Mouse (Mus musculus): Measurements from ENCODE around the gene 4430402I18Rik. TPM values are rescaled to one million over a fixed set of nuclear protein-coding genes. Genes with fewer than 3 reads are reported as not detected.

The 4430402I18Rik gene
- total and polyA plus RNA-seq, 3 experiments: 0.14 to 0.51 (median 0.15) TPM

DNA sequence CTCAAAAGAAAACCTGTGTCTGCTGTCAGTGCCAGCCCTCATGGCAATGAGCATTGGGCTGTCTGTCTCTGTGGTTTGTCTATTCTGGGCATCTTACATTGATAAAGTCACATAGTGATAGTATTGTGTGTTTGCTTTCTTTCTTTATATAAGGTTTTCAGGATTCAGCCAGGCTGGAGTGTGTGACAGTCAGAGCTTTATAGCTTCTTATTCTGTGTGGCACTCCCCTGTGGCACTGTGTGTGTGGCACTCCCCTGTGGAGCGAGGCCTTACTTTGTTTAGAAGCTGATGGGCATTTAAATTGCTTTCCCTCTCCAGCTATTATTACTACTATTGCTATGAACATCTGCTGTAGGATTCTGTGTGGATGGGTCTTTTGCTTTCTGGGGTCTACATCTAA is 102.1 kb downstream of the 4430402I18Rik start:
- no peak for DNase-seq (ENCODE audit: extremely low read depth)
- H3K4me2 ChIP-seq (ENCODE audit: insufficient read depth, low read depth, poor library complexity, severe bottlenecking): no peak overlapping the region
- peaks cover 12 to 15% of the 10 kb centered on the region in 2 experiments for H3K4me1 ChIP-seq (ENCODE audit: control insufficient read depth in 1 of 2, insufficient read depth in 2 of 2)
- in situ Hi-C loops (cut with MboI; ENCODE audit: low pct_ligation_motif_present, low pct_unique_long_range_greater_than_20kb, low sequenced_read_pairs): no loop called here
- TF ChIP-seq ZNF384 (IDR thresholded peaks at IDR 0.05; ENCODE audit: low read depth, low read length): no peak
- no peak for TF ChIP-seq RCOR1 (conservative IDR thresholded peaks at IDR 0.05; ENCODE audit: low read depth, low read length)
- no peak for TF ChIP-seq ETS1 (conservative IDR thresholded peaks at IDR 0.05; ENCODE audit: low read depth, low read length)
- no peak for TF ChIP-seq SIN3A (IDR thresholded peaks at IDR 0.05; ENCODE audit: low read length)
- TF ChIP-seq KAT2A (IDR thresholded peaks at IDR 0.05; ENCODE audit: insufficient replicate concordance, low read length): no peak
- no peak for TF ChIP-seq CHD1 (IDR thresholded peaks at IDR 0.05; ENCODE audit: low read depth, low read length)
- no peak for TF ChIP-seq MXI1 (IDR thresholded peaks at IDR 0.05; ENCODE audit: low read depth, low read length)
- TF ChIP-seq TCF12 (IDR thresholded peaks at IDR 0.05; ENCODE audit: low read depth, low read length): no peak
- TF ChIP-seq POLR2A (IDR thresholded peaks at IDR 0.05; ENCODE audit: low read depth, low read length): no peak
- TF ChIP-seq UBTF (IDR thresholded peaks at IDR 0.05; ENCODE audit: low read depth, low read length): no peak
- H3K79me2 ChIP-seq (replicated peaks; ENCODE audit: control insufficient read depth, extremely low read depth, insufficient read depth, poor library complexity, severe bottlenecking): no peaks in the 10 kb centered on the region
- dilution Hi-C loops (cut with MboI; ENCODE audit: extremely low pct_ligation_motif_present, extremely low pct_unique_long_range_greater_than_20kb, low sequenced_read_pairs): no loop called here
- no peaks in the 10 kb centered on the region for H3K9me3 ChIP-seq (replicated peaks; ENCODE audit: low read length)
- no peak overlapping the region for H3K9ac ChIP-seq (ENCODE audit: insufficient read depth, low read depth)
- H3K36me3 ChIP-seq (replicated peaks in 1 of 2; ENCODE audit: control insufficient read depth in 1 of 2, insufficient read depth in 1 of 2, low read length in 1 of 2): no peaks in the 10 kb centered on the region
- H3K4me3 ChIP-seq (replicated peaks in 1 of 3; ENCODE audit: low read depth in 2 of 3, low read length in 2 of 3, poor library complexity in 1 of 3): no peak overlapping the region
- no peak overlapping the region for H3K27ac ChIP-seq (ENCODE audit: insufficient read depth, low read depth)
- H3K27me3 ChIP-seq (replicated peaks): no peaks in the 10 kb centered on the region

DNA sequence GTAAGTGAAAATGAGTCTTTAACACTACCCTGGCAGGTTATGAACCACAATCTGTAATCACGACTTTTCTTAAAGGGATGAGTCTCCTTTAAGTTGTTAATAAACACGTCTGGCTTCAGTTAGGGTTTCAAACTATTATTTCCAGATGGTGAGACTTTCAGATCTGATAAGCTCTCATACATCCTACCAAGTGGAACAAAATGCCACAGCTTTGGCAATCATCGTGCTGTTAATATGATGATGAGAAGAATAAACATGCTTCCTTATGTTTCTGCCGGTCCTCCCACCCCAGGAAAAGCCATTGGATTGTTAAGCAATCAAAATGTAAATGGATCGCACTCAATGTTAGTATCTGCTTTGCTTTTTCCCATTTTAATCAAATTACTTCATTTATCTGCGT is 102.6 kb downstream of the 4430402I18Rik start:
- no peaks in the 10 kb centered on the region for H3K9me3 ChIP-seq (replicated peaks; ENCODE audit: low read length)
- no peak overlapping the region for H3K27ac ChIP-seq (ENCODE audit: insufficient read depth, low read depth)
- H3K36me3 ChIP-seq (replicated peaks in 1 of 2; ENCODE audit: control insufficient read depth in 1 of 2, insufficient read depth in 1 of 2, low read length in 1 of 2): no peaks in the 10 kb centered on the region
- H3K79me2 ChIP-seq (replicated peaks; ENCODE audit: control insufficient read depth, extremely low read depth, insufficient read depth, poor library complexity, severe bottlenecking): no peaks in the 10 kb centered on the region
- H3K9ac ChIP-seq (ENCODE audit: insufficient read depth, low read depth): no peak overlapping the region
- H3K4me1 ChIP-seq (ENCODE audit: control insufficient read depth in 1 of 2, insufficient read depth in 2 of 2): peaks cover 13 to 14% of the 10 kb centered on the region in 2 experiments
- H3K4me3 ChIP-seq (replicated peaks in 1 of 3; ENCODE audit: low read depth in 2 of 3, low read length in 2 of 3, poor library complexity in 1 of 3): no peak overlapping the region
- TF ChIP-seq MXI1 (IDR thresholded peaks at IDR 0.05; ENCODE audit: low read depth, low read length) (no peak), ETS1 (conservative IDR thresholded peaks at IDR 0.05; ENCODE audit: low read depth, low read length) (no peak), CHD1 (IDR thresholded peaks at IDR 0.05; ENCODE audit: low read depth, low read length) (no peak)
- in situ Hi-C loops (cut with MboI; ENCODE audit: low pct_ligation_motif_present, low pct_unique_long_range_greater_than_20kb, low sequenced_read_pairs) (no loop called here), dilution Hi-C loops (cut with MboI; ENCODE audit: extremely low pct_ligation_motif_present, extremely low pct_unique_long_range_greater_than_20kb, low sequenced_read_pairs) (no loop called here)
- no peaks in the 10 kb centered on the region for H3K27me3 ChIP-seq (replicated peaks)
- H3K4me2 ChIP-seq (ENCODE audit: insufficient read depth, low read depth, poor library complexity, severe bottlenecking): no peak overlapping the region
- no peak for DNase-seq (ENCODE audit: extremely low read depth)

DNA sequence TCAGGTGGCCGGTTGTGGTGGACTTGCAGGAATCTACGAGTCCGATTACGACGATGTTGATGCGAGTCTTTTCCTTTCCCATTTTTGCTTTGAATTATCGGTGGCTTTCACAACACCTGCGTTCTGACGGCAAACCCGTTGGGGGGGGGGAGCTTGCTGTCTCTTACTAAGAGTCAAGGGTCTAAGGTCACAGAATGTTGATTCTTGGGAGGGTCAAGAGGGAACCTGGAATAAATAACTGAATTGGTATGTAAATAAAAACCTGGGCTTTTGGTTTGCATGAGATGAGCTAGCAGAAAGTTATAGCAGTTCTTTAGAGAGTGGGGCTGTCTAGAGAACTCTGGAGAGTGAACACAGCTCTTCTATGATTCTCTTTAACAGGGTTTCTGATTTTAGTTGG is 104.0 kb downstream of the 4430402I18Rik start:
- H3K9me3 ChIP-seq (replicated peaks; ENCODE audit: low read length): no peaks in the 10 kb centered on the region
- H3K79me2 ChIP-seq (replicated peaks; ENCODE audit: control insufficient read depth, extremely low read depth, insufficient read depth, poor library complexity, severe bottlenecking): no peaks in the 10 kb centered on the region
- dilution Hi-C loops (cut with MboI; ENCODE audit: extremely low pct_ligation_motif_present, extremely low pct_unique_long_range_greater_than_20kb, low sequenced_read_pairs): no loop called here
- in situ Hi-C loops (cut with MboI; ENCODE audit: low pct_ligation_motif_present, low pct_unique_long_range_greater_than_20kb, low sequenced_read_pairs): no loop called here
- H3K9ac ChIP-seq (ENCODE audit: insufficient read depth, low read depth): no peak overlapping the region
- peaks cover 3 to 5% of the 10 kb centered on the region in 2 experiments; a peak in 1 of 4 replicates for H3K4me1 ChIP-seq (ENCODE audit: control insufficient read depth in 1 of 2, insufficient read depth in 2 of 2)
- no peak for TF ChIP-seq UBTF (IDR thresholded peaks at IDR 0.05; ENCODE audit: low read depth, low read length)
- no peak for TF ChIP-seq ZKSCAN1 (IDR thresholded peaks at IDR 0.05; ENCODE audit: borderline replicate concordance, low read depth, low read length)
- TF ChIP-seq MXI1 (IDR thresholded peaks at IDR 0.05; ENCODE audit: low read depth, low read length): no peak
- no peak for TF ChIP-seq TBP (conservative IDR thresholded peaks at IDR 0.05; ENCODE audit: low read depth, low read length)
- TF ChIP-seq MAZ (IDR thresholded peaks at IDR 0.05; ENCODE audit: low read depth, low read length): no peak
- no peak for TF ChIP-seq RAD21 (IDR thresholded peaks at IDR 0.05; ENCODE audit: low read depth, low read length)
- no peak for TF ChIP-seq E2F4 (IDR thresholded peaks at IDR 0.05; ENCODE audit: insufficient replicate concordance, low read depth, low read length)
- no peak for TF ChIP-seq ZMIZ1 (IDR thresholded peaks at IDR 0.05; ENCODE audit: low read depth, low read length)
- no peak for TF ChIP-seq HCFC1 (IDR thresholded peaks at IDR 0.05; ENCODE audit: low read depth, low read length)
- no peak for TF ChIP-seq POLR2A (IDR thresholded peaks at IDR 0.05; ENCODE audit: low read depth, low read length)
- H3K27me3 ChIP-seq (replicated peaks): no peaks in the 10 kb centered on the region
- H3K36me3 ChIP-seq (replicated peaks in 1 of 2; ENCODE audit: control insufficient read depth in 1 of 2, insufficient read depth in 1 of 2, low read length in 1 of 2): no peaks in the 10 kb centered on the region
- H3K4me3 ChIP-seq (replicated peaks in 1 of 3; ENCODE audit: low read depth in 2 of 3, low read length in 2 of 3, poor library complexity in 1 of 3): no peak overlapping the region
- no peak overlapping the region for H3K27ac ChIP-seq (ENCODE audit: insufficient read depth, low read depth)
- H3K4me2 ChIP-seq (ENCODE audit: insufficient read depth, low read depth, poor library complexity, severe bottlenecking): no peak overlapping the region
- no peak for DNase-seq (ENCODE audit: extremely low read depth)
